Mouse (Mus musculus): ENCODE results near the gene Card10. TPM values are rescaled to one million over a fixed set of nuclear protein-coding genes. Genes with fewer than 3 reads are reported as not detected.
A peak's percentile ranks its signal among the peaks of the same experiment; 100 is the strongest.

Gene Card10
- polyA plus RNA-seq, 1 experiment from 2014 or later = 6.1 TPM

DNA sequence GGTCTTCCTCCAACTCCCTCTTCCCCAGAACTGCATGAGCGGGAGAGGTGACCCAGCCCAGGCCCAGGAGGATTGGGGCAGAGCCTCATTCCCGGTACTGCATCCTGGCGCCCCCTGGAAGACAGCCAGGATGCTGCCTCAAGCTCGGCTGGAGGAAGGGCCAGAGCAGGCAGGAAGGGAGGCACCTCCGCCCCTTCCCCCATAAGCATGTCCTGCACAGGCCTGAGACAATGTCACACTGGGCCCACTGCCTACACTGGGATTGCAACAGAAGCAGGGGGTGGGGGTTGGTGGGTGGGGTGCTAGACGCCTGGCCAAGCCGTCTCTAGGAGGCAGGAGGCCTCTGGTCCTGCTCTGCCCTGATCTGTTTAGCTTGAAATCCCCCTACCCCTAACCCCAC lies 16.9 kb downstream of the Card10 start:
- WGBS = 16% methylated on average over 7 of the region's 7 CpGs

DNA sequence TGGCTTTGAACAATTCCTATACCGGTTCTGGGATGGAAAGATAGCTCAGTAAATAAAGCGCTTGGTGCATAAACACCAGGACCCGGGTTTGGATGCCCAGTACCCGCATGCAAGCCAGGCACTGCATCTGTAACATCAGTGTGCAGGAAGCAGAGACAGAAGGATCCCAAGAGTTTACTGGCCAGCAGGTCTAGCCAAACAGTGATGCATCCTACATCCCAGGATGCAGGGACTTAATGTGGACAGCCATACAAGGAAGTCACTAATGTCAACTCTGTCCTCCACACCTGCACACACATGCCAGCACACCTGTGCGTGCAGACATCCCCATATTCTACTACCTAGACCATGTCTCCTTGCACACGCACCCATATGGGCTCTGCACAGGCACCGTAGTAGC lies 17.6 kb downstream of the Card10 start:
- Histone ChIP-seq H3K9me3 (replicated peaks) (no peaks in the 10 kb centered on the region), H3K9ac (no peak overlapping the region), H3K27ac (ENCODE audit: poor library complexity, severe bottlenecking) (0 out of 2 replicates have a peak overlapping the region, but pooled peaks have one; percentile 5), H3K36me3 (no peaks in the 10 kb centered on the region), H3K4me2 (no peak overlapping the region), H3K4me3 (no peak overlapping the region), H3K27me3 (replicated peaks) (no peaks in the 10 kb centered on the region; the same call in 1 of the 2 replicates), H3K4me1 (replicated peaks) (peaks cover 31% of the 10 kb centered on the region)
- WGBS = 90% methylated on average over 7 of the region's 7 CpGs
- no peak for ATAC-seq (ENCODE audit: insufficient number of reproducible peaks, low FRiP score)

More for the DNA sequence above, 16.9 kb downstream of the Card10 start:
- Histone ChIP-seq H3K4me3 (no peak overlapping the region), H3K4me1 (replicated peaks) (peaks cover 38% of the 10 kb centered on the region), H3K4me2 (no peak overlapping the region), H3K9me3 (replicated peaks) (no peaks in the 10 kb centered on the region), H3K27ac (ENCODE audit: poor library complexity, severe bottlenecking) (peak overlapping the region; percentile 70), H3K27me3 (replicated peaks) (no peaks in the 10 kb centered on the region; the same call in 1 of the 2 replicates), H3K36me3 (no peaks in the 10 kb centered on the region), H3K9ac (no peak overlapping the region)
- ATAC-seq (ENCODE audit: insufficient number of reproducible peaks, low FRiP score) = peak; percentile 80

DNA sequence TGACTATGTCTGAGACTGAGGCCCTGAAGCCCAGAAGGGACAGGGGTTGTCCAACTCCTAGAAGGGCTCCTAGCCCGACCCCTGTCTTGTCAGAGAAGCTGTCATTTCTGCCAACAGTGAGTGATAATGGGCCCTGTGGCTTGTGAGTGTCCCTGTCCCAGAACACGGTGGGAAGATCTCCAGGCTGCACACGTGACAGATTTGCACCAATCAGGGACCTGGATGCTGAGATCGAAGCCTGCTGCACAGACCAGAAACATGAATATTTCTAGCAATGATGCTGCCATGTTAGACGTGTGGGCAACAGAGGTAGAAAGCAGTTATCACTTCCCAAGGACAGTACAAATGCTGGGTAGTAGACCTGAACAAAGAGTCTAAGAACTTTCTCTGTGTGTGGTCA lies 18.3 kb downstream of the Card10 start:
- Histone ChIP-seq H3K27ac (ENCODE audit: poor library complexity, severe bottlenecking) (no peak overlapping the region), H3K36me3 (no peaks in the 10 kb centered on the region), H3K27me3 (replicated peaks) (peaks cover 4% of the 10 kb centered on the region), H3K4me1 (replicated peaks) (peaks cover 28% of the 10 kb centered on the region), H3K4me2 (no peak overlapping the region), H3K4me3 (no peak overlapping the region), H3K9me3 (replicated peaks) (no peaks in the 10 kb centered on the region), H3K9ac (no peak overlapping the region)
- WGBS = 64% methylated on average over 5 of the region's 5 CpGs
- ATAC-seq (ENCODE audit: insufficient number of reproducible peaks, low FRiP score) = no peak

DNA sequence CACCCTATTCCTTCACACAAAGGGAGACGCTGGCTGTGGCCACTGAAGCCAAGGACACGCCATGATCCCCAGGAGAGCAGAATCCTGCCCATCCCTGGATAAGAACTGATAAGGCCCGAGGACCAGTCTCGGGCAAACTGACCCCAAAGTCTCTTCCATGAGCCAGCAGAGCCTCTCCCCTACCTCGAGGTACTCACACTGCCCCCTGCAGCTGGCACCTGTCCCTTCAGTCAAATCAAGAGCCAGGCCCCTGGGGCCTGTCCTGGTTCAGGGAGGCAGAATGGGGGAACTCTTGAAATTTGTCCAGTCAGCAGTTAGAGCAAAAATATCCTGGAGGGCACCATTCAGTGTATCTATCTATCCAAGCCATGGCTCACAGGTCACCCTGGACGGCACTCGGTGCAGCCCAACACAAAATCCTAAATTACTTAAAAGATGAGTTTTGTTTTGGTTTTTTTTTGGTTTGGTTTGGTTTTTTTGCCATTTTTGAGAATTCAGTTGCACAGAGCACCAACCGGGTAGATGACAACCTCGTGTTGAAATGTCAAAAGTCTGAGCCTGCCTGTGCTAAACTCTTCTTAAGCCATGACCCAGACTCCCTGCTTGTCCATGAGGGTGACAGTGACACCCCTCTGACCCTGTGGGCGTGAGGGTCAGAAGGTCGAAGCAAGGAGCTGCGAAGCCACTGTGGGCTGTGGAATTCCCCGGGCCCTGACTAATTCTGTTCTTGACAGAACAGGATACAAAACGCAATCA lies 20.3 kb downstream of the Card10 start:
- Histone ChIP-seq H3K4me1 (replicated peaks) (peaks cover 18% of the 10 kb centered on the region), H3K27me3 (replicated peaks) (peaks cover 4% of the 10 kb centered on the region), H3K9me3 (replicated peaks) (no peaks in the 10 kb centered on the region), H3K36me3 (no peaks in the 10 kb centered on the region; the same call in 1 of the 2 replicates), H3K9ac (no peak overlapping the region), H3K4me2 (no peak overlapping the region), H3K4me3 (no peak overlapping the region), H3K27ac (ENCODE audit: poor library complexity, severe bottlenecking) (no peak overlapping the region)
- ATAC-seq (ENCODE audit: insufficient number of reproducible peaks, low FRiP score) = no peak
- 58% methylated on average over 14 of the region's 14 CpGs for WGBS

DNA sequence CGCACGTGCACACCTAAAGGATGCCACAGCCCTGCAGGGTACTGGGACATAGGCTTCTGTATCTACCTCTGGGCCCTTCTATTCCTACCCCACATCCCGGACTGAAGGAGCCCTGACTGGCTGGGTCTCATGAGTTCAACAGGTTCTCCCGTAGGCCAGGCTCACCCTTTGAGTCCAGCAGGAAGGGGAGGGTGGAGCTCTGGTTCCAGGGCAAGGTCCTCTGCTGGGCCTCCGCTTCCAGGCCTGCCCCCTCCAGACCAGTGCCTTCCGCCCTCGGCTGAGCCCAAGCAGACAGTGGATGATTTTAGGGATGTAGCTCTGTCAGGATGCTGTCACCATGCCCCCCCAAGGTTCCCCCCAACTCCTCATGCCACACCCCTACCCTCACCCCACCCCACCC lies 21.9 kb downstream of the Card10 start:
- H3K36me3 ChIP-seq = peaks cover 8% of the 10 kb centered on the region
- no peaks in the 10 kb centered on the region for H3K9me3 ChIP-seq (replicated peaks)
- H3K4me2 ChIP-seq = no peak overlapping the region
- H3K4me3 ChIP-seq = no peak overlapping the region
- no peak overlapping the region for H3K9ac ChIP-seq
- no peak for ATAC-seq (ENCODE audit: insufficient number of reproducible peaks, low FRiP score)
- H3K27me3 ChIP-seq (replicated peaks) = peaks cover 4% of the 10 kb centered on the region
- no peak overlapping the region for H3K27ac ChIP-seq (ENCODE audit: poor library complexity, severe bottlenecking)
- H3K4me1 ChIP-seq (replicated peaks) = peaks cover 5% of the 10 kb centered on the region
- WGBS = 85% methylated on average over 7 of the region's 7 CpGs

DNA sequence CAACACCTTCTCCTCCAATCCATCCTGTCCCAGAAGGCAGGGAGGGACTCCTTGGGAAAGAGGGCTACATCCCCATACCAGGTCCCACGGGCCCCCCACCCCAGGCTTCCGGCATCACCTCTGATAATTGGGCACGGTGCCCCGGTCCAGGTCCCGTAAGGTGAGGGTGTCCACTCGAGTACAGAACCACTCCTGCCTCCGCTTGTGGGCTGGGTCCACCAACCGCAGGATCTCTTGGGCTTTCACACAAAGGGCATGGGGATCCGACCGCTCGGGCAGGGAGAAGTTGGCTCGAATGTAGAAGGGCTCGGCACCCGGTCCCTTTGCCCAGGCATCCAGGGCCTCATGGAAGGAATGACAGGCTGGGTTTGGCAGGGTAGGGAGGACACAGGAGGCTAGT lies 22.5 kb downstream of the Card10 start:
- Histone ChIP-seq H3K36me3 (peaks cover 14% of the 10 kb centered on the region), H3K4me3 (no peak overlapping the region), H3K27ac (ENCODE audit: poor library complexity, severe bottlenecking) (no peak overlapping the region), H3K9me3 (replicated peaks) (no peaks in the 10 kb centered on the region), H3K4me2 (no peak overlapping the region), H3K4me1 (replicated peaks) (0 out of 2 replicates have a peak, but pooled peaks cover under 1% of the 10 kb centered on the region), H3K27me3 (replicated peaks) (peaks cover 4% of the 10 kb centered on the region), H3K9ac (no peak overlapping the region)
- no peak for ATAC-seq (ENCODE audit: insufficient number of reproducible peaks, low FRiP score)
- WGBS = 90% methylated on average over 14 of the region's 14 CpGs

DNA sequence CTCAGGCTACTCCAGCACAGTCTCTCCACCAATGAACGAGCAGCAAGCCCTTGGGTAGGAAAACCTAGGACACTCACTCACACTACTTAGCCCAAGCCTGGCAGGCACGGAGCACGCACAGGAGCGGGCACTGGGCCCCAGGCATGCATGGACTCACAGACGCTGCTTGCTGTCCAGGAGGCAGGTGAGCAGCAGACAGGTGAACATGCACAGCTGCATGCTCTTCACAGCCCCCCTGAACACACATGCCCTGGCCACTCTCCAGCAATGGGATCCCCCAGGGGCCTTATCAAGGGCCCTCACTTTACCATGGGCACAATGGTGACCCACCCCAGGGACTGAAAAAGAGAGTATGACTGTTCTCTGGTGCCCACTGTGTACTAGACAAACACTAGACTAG lies 23.2 kb downstream of the Card10 start:
- Histone ChIP-seq H3K9ac (no peak overlapping the region), H3K36me3 (peaks cover 17% of the 10 kb centered on the region), H3K4me3 (no peak overlapping the region), H3K27me3 (replicated peaks) (peaks cover 4% of the 10 kb centered on the region), H3K4me2 (no peak overlapping the region), H3K27ac (ENCODE audit: poor library complexity, severe bottlenecking) (no peak overlapping the region), H3K9me3 (replicated peaks) (no peaks in the 10 kb centered on the region), H3K4me1 (replicated peaks) (no peaks in the 10 kb centered on the region)
- WGBS = 89% methylated on average over 5 of the region's 5 CpGs
- ATAC-seq (ENCODE audit: insufficient number of reproducible peaks, low FRiP score) = no peak

DNA sequence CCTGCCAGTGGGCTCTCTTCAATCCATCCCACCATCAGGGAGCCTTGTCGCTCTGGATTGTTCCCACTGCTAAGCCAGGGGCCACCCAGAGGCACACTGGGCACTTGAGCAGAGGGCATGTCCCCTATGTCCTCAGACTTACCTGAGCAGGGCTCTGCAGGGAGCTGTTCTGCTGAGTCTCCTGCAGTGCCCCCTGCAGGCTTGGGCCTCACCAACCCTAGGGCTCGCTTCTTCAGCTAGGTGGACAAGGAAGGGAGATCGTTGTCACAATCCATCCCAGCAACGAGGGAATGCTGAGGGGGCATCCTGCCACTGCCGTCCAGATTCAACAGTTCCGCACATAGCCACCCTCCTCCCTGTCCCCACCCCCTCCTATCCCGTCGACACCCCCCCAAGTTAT lies 23.6 kb downstream of the Card10 start:
- ATAC-seq (ENCODE audit: insufficient number of reproducible peaks, low FRiP score) = no peak
- H3K9me3 ChIP-seq (replicated peaks) = no peaks in the 10 kb centered on the region
- 74% methylated on average over 8 of the region's 8 CpGs for WGBS
- H3K4me1 ChIP-seq (replicated peaks) = no peaks in the 10 kb centered on the region
- H3K4me3 ChIP-seq = no peak overlapping the region
- H3K9ac ChIP-seq = no peak overlapping the region
- H3K27ac ChIP-seq (ENCODE audit: poor library complexity, severe bottlenecking) = no peak overlapping the region
- no peak overlapping the region for H3K4me2 ChIP-seq
- H3K27me3 ChIP-seq (replicated peaks) = peaks cover 4% of the 10 kb centered on the region
- H3K36me3 ChIP-seq = peaks cover 17% of the 10 kb centered on the region

DNA sequence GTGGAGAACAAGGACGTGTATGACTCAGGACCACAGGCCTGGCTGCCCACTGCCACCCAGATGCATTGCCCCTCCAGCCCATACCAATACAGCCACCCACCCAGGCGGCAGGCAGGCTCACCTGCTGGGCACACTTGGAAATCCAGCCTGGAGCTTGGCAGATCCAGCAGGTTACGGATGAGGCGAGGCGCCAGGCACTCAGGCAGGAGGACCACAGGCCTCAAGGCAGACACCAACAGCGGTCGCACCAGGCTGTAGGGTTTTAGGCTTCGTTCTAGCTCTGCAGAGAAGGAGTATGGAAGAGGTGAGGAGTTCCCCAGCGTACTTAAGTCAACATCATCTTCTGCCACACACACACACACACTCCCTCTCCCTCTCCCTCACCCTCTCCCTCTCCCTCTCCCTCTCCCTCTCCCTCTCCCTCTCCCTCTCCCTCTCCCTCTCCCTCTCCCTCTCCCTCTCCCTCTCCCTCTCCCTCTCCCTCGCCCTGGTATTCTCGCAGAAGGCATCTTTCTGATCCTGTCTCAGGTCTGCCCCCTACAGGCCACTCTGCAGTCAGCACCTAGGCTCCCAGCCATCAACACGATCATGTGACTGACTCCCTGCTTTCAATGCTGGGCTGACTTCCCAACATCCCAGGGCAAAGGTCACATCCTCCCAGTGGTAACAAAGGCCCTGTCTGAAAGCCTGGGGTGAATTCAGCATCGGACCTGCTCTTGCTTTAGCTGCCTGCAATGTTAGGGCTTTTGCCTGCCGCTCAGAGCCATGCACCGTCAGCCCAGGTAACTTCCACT lies 24.6 kb downstream of the Card10 start:
- no peak overlapping the region for H3K4me3 ChIP-seq
- no peak overlapping the region for H3K9ac ChIP-seq
- peaks cover 4% of the 10 kb centered on the region for H3K27me3 ChIP-seq (replicated peaks)
- peaks cover 17% of the 10 kb centered on the region for H3K36me3 ChIP-seq
- H3K4me2 ChIP-seq = no peak overlapping the region
- WGBS = 59% methylated on average over 14 of the region's 15 CpGs
- H3K27ac ChIP-seq (ENCODE audit: poor library complexity, severe bottlenecking) = no peak overlapping the region
- no peaks in the 10 kb centered on the region for H3K9me3 ChIP-seq (replicated peaks)
- ATAC-seq (ENCODE audit: insufficient number of reproducible peaks, low FRiP score) = peak; percentile 25; the same call in 1 of the 2 replicates
- H3K4me1 ChIP-seq (replicated peaks) = peaks cover 4% of the 10 kb centered on the region

DNA sequence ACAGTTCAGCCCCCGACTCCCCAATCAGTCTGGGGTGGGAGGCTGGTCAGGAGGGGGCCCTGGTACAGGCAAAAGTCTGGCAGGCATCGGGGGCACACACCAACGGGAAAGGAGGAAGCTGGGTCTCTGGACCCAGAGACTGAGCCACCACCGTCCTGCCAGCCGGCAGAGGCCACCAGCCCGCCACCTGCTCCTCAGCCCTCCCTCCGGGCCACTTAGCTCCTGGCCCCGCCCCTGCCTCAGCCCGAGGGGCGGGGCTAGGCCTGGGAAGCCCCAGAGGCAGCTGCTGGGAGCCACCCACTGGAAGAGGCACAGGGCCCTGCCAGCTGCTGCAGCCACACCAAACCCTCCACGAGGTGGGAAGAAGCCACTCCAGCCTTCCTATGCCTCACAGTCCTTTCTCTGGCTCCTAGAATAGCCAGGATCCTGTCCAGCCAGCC lies 29.5 kb downstream of the Card10 start, which contains the start of gene Mfng:
Gene Mfng (minus strand): TSS at position 186 of the 440 bp plus-strand sequence.
- Histone ChIP-seq H3K36me3 (peaks cover 17% of the 10 kb centered on the region), H3K27me3 (replicated peaks) (peaks cover 15% of the 10 kb centered on the region), H3K9me3 (replicated peaks) (peaks cover 10% of the 10 kb centered on the region), H3K4me1 (replicated peaks) (peaks cover 17% of the 10 kb centered on the region), H3K4me3 (peak within 1 kb of the TSS; percentile 31), H3K9ac (peak within 1 kb of the TSS; percentile 57), H3K27ac (ENCODE audit: poor library complexity, severe bottlenecking) (peak within 1 kb of the TSS; percentile 52), H3K4me2 (peak within 1 kb of the TSS; percentile 59)
- peak; percentile 77 for ATAC-seq (ENCODE audit: insufficient number of reproducible peaks, low FRiP score)
- WGBS = 6% methylated on average over 10 of the region's 11 CpGs

DNA sequence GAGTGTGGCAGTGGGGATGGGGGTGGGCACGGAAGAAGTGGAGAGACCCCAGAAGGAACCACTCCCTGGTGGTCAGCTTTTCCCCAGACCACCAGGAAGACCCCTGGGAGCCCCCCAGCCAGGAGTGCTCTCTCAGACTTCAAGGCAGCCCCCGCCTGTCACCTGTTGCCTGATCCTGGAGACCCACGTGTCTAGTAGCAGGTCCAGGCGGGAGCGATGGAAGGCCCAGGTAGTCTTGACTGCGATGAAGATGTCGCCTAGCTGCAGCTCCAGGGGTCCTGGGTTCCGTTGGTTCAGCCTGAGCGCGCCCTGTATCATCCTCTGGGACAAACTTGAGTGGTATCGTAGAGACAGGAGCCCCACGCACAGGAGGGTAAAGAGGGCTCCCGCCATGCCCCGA lies 30.0 kb downstream of the Card10 start:
- peak overlapping the region; percentile 52; the same call in 1 of the 2 replicates for H3K27ac ChIP-seq (ENCODE audit: poor library complexity, severe bottlenecking)
- peaks cover 15% of the 10 kb centered on the region for H3K27me3 ChIP-seq (replicated peaks)
- H3K4me1 ChIP-seq (replicated peaks) = peaks cover 17% of the 10 kb centered on the region
- peak overlapping the region; percentile 31 for H3K4me3 ChIP-seq
- peak overlapping the region; percentile 59 for H3K4me2 ChIP-seq
- H3K36me3 ChIP-seq = peaks cover 17% of the 10 kb centered on the region
- H3K9me3 ChIP-seq (replicated peaks) = peaks cover 13% of the 10 kb centered on the region
- no peak for ATAC-seq (ENCODE audit: insufficient number of reproducible peaks, low FRiP score)
- WGBS = 33% methylated on average over 14 of the region's 14 CpGs
- H3K9ac ChIP-seq = peak overlapping the region; percentile 57
